Mouse (Mus musculus) cerebellum, adult 8-10 months (tissue): ENCODE measurements around the gene Itga3.
"Not testable (repeated sequence)": the region's sequence is repeated elsewhere in the genome, so short reads cannot be mapped to it uniquely, and the experiment has no call there.

ENCODE experiments used
- DNase-seq: peaks from one replicate; pipeline ENCODE4 v3.0.0; 2022

Gene Itga3

DNA sequence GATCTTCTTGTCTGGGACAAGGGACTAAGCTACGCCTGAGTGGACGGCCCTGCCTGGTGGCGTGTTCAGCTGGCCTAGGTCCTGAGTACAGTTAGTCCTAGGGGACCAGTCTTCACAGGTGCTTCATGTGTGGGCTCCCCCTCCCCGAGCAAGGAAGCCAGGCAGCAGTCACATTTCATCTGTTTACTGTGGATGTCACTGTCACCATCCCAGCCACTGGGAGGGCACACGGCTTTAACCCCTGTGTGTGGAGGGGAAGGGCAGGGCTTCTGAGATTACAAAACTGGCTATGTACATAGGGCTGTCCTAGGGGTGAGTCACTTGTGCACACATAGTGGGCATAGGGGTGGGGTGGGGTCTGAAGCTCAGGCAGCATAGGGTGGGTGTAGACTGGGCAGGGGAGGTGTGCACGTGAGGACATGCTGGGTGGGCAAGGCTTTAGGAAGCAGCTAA, 50.5 kb downstream of the Itga3 start:
- DNase-seq: no peak

DNA sequence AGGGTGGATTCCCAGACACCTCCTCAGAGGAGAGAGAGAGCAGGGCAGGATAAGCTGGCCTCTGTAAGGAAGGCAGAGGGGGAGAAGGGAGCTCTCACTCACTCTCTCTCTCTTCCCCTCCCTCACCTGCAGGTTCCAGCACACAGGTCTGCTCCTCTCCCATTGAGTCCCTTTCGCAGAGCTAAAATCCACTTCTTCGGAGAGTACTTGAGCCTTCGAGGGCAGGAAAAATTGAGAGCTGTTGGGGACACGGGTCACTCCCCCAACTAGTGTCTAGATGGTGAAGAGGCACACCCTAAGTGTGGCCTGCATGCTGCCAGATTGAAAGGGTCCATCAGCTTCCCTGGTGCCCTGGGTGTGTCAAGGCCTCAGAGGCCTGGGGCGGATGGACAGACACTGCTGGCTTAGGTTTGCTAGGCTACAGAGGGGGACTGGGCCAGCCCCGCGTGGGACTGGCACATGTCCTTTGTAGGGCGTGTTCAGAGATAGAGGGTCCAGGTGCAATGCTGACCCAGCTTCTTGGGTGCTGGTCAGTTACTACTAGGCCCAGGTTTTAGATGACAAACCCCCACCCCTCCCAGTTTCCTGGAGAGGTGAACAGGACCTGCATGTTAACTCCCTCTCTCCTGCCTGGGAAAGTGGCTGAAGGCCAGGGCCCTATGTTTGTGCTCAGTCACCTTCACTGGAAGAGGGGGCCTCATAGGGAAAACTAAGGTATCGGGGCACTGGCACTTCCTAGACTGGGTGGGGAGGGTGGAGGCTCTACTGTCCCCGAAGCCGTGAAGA, 51.2 kb downstream of the Itga3 start:
- DNase-seq: no peak

DNA sequence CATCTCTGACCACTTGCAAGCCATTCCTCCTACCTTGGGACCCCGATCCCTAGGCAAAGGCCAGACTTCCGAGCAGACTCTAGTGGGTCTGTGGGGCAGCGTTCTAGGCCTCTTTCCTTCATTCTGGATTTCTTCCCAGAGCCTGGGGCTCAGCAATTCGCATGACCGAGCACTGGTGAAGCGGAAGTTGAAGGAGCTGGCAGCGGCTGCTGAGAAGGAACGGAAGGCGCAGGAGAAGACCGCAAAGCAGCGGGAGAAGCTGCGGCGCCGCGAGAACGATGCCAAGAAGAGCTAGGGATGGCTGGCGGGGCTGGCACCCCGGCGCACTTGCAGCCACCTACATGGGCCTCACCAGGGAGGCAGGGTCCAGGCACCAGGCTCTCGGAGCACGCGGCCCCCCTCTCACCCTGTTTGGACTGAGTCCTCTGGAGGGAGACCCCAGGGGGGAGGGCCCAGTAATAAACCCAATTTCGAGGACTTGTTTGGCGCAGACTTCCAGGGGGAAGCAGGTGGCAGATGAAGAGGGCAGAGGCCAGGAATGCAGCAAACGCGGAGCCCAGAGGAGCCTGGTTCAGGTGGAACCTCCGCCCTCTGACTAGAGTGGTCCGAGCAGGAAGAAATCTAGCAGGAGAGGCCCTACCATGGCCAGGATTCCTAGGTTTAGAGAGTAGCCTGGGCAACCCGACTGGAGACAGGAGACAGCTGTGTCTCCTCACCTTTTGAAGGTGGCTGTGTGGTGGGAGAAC, 52.0 kb downstream of the Itga3 start:
- peak; percentile 92 for DNase-seq

DNA sequence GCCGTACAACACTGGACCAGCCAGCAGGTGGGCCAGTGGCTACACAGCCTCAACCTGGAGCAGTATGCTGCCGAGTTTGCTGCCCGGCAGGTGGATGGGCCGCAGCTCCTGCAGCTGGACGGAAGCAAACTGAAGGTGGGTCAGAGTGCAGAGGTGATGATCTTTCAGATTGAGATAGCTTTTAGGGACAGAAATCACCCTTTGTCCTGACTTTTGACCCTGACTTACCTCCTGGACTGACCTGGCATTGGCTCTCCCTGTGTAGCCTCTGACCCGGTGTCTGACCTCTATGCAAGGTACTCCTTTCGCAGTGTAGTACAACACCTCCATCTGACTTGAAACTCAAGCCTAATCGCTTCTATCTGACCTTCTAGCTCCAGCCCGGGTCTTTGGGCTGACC, 53.1 kb downstream of the Itga3 start:
- no peak for DNase-seq

DNA sequence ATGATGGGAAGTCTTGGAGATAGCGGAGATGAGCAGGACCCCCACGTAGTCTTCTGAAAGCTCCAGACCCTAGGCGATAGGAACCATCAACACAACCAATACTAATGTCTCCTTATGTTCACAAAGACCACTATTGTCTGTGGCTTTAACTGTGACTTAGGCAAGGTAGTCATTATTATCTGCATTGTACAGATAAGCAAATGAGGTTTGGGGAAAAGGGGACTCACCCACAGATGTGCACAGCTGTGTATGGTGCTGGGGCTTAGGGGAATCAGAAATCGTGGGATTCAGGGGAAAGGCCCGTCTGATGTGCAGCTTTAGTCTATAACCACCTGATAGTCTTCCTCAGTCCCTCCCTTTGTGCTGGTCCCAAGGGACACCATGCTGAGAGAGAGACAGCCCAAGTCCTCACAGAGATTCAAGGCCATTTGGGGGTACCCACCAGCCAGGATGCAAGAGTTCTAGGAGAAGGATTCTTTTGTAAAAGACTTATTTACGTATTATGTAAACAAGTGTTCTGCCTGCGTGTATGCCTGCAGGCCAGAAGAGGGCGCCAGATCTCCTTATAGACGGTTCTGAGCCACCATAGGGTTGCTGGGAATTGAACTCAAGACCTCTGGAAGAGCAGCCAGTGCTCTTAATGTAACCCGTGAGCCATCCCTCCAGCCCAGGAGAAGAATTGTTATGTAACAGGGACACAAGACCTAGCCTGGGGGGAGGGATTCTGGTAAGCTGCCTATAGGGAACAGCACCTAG, 54.2 kb downstream of the Itga3 start:
- no peak for DNase-seq

GRCm38 (mm10) chr11:95015484-95015883, 61.1 kb downstream of the Itga3 start:
- no peak for DNase-seq

GRCm38 (mm10) chr11:95012487-95012886, 64.1 kb downstream of the Itga3 start:
- DNase-seq: no peak

GRCm38 (mm10) chr11:95012075-95012474, 64.5 kb downstream of the Itga3 start:
- DNase-seq: no peak

DNA sequence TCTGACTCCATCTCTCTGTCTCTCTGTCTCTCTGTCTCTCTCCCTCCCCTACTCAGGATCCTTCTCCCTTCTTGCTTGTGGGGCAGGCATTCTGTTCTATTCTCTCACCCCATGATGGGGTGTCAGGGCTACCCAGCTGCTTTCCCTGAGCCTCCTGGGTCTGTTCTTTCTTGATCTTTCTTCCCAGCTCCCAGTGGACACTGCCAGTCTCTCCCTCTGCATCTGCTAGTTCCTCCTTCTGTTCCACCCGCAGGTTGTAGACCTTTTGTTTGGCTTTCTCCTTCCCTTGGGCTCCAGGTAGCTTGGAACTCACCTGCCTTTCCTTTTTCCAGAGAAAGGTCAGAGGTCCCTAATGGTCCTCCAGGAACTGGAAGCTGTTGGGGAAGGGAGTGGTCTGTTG, 65.2 kb downstream of the Itga3 start:
- no peak for DNase-seq

GRCm38 (mm10) chr11:95010841-95011403, 65.7 kb downstream of the Itga3 start:
- DNase-seq: not testable (repeated sequence)

- peak; percentile 73 for DNase-seq
Observed at GRCm38 (mm10) chr11:95010141-95010739, 66.4 kb downstream of the Itga3 start.

- DNase-seq: peak; percentile 74
Observed at GRCm38 (mm10) chr11:95009629-95010014, 67.0 kb downstream of the Itga3 start, which contains the start of gene Samd14. Samd14 (plus strand) TSS chr11:95009879.

DNA sequence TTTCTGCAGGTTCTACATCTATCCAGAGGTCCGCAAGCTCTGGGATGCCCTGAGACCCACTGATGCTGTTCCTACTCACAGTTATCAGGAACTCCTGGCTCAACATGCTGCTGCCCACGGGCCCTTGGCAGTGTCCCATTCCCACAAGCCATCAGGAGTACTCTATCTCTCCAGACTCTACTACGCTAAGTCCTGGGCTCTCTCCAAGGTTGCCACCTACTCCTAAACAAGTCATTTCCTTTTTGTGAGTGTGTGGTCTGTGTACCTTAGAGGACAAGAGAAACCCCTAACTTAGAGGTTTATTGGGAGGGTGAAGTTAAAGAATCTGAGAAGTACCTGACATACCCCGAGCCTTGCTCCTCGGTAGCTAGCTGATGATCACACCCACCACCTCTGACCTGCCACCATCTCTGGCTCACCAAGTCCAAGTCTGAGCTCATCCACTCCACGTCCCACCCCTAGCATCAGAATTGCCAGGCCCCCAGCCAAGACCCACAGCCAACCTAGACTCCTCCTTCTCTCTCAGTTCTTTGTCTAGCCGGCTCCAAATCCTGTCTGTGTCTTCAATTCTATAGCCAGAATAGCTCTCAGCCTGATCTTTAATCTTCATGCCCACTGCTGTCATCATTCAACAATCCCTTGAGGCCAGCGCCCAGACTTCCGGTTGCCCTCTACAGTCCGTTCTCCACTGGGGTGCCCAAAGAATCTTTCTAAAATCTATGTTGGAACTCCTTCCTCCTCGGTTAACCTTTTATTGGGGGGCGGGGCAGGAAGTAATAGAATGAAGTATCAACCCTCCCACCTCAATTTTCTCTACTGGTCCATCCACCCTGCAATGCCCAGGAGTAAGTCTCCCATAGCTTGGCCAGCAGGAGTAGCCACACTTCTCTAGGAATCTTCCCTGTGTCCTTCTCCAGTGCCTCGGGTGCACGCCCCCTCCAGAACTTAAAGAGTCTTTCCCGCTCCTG, 67.7 kb downstream of the Itga3 start:
- no peak for DNase-seq

GRCm38 (mm10) chr11:95007418-95007817, 69.2 kb downstream of the Itga3 start:
- DNase-seq: no peak

DNA sequence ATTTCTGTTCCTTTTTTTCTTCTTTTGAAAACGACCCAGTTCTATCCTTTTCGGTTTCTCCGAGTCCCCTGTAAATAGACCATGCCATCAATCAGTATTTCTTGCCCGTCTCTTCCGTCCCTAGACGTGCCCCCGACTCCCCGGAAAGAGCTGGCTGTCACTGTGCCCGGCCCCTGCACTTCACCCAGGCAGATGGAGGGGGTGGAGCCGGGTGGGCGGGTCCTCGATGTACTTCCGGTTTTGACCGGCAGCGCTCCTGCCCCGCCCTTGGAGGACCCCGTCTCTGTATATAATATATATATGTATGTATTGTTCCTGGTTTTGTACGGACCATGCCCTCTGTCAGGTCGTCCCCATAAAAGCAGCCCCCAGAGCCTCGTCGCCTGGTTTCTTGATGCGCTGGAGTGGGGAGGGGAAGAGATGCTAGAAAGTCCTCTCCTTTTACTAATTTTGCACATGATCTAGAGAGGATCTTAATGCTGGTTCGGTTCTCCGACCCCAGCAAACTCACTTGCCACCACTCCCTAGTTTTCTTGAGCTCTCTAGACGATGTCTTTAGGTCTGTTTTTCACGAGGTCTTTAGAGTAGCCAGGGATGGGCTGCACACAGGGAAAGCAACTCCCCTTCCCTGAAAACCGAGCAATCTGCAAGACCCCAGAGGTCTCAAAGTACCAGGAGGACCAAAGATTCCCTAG, 69.9 kb downstream of the Itga3 start:
- DNase-seq: peak; percentile 63

DNA sequence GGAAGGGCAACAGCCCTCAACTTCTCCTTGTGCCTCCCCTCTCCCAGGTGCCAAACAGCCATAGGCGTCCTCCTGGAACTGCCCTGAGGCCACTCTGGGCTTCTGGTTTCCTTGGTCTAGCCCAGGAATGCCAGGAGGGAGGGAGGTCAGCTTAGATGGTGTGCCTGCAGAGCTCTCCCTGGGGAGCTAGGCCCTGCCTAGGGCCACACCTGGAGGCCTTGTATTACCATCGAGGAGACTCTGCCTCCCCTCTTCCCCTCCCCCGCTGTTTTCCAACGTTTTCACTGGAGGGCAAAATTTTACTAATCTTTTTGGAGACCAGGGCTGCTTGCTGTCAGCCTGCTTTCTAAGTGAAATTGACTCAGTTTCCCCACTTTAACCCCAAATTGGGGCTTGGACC, 70.6 kb downstream of the Itga3 start:
- no peak for DNase-seq

GRCm38 (mm10) chr11:95004937-95005198, 71.7 kb downstream of the Itga3 start:
- DNase-seq: no peak

DNA sequence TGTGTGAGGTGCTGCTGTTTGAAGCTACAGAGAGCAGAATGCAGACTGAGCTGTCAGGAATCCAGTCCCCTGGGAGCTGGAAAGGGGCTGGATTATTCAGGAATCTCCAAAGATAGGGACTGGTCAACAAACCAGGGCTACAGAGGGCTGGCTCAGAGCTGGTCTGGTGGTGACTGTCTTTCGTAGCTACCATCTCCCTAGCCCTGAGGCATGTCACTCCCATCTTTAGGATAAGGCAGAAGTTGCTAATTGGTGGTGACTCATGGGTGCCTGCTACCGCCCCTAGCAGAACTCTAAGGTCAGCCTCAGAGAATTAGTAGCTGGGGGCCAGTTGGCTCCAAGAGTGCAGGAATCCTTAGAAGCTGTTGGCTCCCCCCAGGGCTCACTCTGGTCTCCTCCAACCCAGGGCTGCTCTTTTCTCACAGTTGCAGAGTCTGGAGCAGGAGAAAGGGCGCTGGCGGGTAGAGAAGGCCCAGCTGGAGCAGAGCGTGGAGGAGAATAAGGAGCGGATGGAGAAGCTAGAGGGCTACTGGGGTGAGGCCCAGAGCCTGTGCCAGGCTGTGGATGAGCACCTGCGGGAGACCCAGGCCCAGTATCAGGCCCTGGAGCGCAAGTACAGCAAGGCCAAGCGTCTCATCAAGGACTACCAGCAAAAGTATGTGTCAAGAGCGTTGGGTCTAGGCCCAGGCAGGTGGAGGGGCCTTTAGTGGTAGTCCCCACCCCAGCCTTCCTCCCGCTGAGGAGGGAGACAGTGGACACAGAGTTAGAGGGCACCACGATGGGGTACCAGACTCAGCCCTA, 72.3 kb downstream of the Itga3 start:
- no peak for DNase-seq

DNA sequence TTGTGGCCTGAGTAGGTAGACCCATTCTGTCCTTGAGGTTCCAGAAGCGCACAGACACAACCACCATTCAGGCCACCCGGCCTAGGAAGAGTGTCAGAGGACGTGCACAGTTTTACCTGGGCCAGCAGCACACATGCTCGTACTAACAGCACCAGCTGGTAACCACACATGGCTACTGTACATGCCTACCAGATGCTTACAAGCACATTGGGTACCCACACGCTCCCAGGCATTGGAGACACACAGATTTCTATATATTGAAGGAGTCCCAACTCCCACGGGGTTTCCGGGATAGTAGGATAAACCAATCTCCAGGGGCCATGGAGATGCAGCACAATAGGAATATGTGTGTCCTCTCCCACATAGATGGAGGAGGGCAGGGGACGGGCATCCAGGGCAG, 73.9 kb downstream of the Itga3 start:
- no peak for DNase-seq
